Mouse (Mus musculus): ENCODE measurements around the gene Angptl4.
"Not testable (repeated sequence)": the region's sequence is repeated elsewhere in the genome, so short reads cannot be mapped to it uniquely, and the experiment has no call there.

The Angptl4 gene

GRCm38 (mm10) chr17:33781124-33781977, at the start of gene Angptl4:
TSS of gene Angptl4 (minus strand) at chr17:33781830.
- DNase-seq (ENCODE audit: low read depth, low spot score), result peak; percentile 59

- no peak for DNase-seq (ENCODE audit: low read depth, low spot score)
Observed at GRCm38 (mm10) chr17:33829561-33829960, 47.9 kb upstream of the Angptl4 start.

DNA sequence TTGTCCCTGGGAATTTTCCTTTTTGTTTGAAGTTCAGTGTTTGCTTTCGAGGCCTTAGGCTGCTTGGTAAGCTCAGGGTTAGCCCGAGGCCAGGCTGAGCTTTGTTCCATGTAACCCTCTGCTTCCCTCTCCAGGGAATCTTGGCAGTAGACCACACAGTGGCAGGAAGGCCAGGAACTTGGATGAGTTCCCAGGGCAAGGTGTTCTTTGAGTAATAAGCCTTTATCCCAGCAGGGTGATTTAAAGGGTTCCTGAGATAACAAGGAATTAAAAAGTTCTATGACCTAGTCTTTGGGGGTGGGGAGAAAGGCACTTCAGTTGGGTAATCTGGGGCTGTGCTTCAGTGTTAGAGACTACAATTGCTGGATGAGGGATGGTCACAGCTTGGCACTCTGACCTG, 47.3 kb upstream of the Angptl4 start:
- DNase-seq (ENCODE audit: low read depth, low spot score), result no peak

DNA sequence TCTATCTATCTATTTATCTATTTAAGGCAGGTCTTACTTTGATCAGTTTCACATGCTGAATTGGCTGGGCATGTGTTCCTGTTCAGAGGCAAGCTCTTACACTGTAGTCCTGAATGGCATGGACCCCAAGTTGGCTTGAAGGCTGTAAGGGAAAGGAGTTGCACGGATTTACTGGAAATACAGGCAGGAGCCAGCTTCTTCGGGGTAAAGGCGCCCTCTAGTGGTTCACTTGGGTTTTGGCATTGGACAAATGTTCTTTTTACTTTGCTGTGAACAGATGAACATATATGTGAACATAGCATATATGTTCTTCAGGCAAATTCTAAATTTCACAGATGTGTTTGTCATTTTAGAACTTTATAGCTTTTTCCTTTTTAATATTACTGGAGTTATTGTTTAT, 45.2 kb upstream of the Angptl4 start:
- DNase-seq (ENCODE audit: low read depth, low spot score), result peak; percentile 83

DNA sequence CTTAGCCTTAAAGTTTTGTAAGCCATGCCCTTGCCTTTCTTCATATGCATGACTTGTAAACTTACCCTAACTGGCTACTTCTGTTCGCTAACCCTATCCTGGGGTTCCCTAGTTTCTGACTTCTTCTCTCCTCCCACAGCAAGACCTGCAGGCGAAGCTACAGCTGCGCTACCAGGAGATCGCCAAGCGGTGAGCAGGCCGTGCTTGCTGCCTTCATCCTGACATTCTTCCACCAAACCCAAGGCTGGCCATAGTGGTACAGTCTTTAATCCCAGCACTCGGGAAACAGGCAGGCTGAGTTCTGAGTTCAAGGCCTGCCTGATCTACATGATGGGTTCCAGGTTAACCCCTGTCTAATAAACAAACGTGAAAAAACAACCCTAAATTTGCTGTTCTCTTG, 43.8 kb upstream of the Angptl4 start:
- no peak for DNase-seq (ENCODE audit: low read depth, low spot score)

DNA sequence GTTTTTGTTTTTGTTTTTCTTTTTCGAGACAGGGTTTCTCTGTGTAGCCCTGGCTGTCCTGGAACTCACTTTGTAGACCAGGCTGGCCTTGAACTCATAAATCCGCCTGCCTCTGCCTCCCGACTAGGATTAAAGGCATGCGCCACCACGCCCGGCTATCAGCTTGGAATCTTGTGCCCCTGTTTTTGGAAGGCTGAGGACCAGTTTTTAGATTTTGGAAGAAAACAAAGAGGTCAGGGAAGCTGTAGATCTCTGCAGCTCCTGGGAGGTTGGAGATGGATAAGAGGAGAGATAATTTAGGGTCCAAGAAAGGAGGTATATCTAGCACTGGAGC, 43.3 kb upstream of the Angptl4 start:
- not testable (repeated sequence) for DNase-seq (ENCODE audit: low read depth, low spot score)

DNA sequence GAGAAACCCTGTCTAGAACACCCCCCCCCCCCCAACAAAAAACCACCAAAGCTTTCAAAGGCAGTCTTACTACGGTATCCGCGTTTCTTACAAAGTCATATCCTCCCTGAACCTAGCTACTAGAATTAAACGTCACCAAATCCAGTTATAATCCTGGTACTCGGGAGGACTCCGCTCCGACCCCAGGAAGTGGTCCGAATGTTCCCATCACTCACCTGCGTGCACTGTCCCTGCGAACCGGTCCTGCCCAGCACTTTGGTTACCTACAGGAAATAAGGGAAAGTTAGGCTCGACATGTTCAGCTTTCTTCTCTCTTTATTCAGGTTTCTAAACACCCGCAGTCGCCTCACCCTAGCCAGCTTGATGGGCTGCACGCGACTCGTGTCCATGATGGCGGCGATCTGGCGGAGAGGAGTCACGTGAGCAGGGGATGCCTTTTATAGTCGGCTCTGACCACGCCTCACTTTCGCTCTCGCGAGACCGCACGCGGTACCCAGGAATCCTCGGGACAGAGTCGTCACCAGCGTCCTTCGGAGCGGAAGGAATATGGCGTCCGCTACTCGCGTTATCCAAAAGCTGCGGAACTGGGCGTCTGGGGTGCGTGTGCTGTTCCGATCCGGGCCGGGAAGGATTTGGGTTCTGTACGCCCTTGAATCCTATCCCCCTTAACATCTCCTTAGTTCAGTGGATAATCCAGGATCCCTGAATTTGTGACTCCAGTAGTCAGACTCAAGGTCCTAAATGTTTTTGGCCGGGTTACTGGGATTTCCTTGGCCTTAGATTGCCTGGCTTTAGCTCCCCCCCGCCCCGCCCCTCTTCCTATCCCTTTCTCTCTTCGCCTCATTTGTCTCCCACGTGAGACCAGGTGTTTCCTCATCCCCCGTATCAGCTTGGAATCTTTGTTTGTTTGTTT, 42.7 kb upstream of the Angptl4 start, which contains the start of the genes Rps28 and Ndufa7:
TSS of gene Rps28 (minus strand) at position 479 of the 913 bp plus-strand sequence.
TSS of gene Ndufa7 (plus strand) at position 489 of the 913 bp plus-strand sequence.
- DNase-seq (ENCODE audit: low read depth, low spot score), result peak; percentile 99

- DNase-seq (ENCODE audit: low read depth, low spot score), result not testable (repeated sequence)
Observed at GRCm38 (mm10) chr17:33823171-33823570, 41.5 kb upstream of the Angptl4 start.

DNA sequence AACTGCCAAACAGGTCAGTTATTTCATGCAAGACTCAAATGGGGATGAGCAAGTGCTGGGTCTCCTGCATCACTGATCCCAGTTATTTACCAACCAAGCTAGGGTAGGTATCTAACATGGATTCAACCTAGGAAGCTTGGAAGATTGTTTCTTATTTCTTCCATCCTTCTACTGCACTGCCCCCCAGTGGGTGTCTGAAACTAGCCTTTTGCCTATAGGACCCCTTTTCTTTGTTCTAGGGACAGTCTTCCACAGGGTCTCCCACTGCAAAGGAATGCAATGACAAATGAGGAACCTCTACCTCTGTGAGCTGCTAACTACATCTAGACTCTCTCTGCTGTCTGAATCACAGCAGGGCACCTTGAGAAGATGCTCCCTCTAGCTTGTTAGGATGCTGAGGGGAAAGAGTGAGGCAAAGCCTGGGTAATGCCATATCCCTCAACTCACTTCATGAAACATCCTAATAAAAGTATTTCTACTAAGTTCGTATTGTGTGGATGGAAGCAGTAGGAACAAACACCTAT, 40.9 kb upstream of the Angptl4 start:
- DNase-seq (ENCODE audit: low read depth, low spot score), result no peak

GRCm38 (mm10) chr17:33817969-33818643, 36.5 kb upstream of the Angptl4 start:
- DNase-seq (ENCODE audit: low read depth, low spot score), result no peak

DNA sequence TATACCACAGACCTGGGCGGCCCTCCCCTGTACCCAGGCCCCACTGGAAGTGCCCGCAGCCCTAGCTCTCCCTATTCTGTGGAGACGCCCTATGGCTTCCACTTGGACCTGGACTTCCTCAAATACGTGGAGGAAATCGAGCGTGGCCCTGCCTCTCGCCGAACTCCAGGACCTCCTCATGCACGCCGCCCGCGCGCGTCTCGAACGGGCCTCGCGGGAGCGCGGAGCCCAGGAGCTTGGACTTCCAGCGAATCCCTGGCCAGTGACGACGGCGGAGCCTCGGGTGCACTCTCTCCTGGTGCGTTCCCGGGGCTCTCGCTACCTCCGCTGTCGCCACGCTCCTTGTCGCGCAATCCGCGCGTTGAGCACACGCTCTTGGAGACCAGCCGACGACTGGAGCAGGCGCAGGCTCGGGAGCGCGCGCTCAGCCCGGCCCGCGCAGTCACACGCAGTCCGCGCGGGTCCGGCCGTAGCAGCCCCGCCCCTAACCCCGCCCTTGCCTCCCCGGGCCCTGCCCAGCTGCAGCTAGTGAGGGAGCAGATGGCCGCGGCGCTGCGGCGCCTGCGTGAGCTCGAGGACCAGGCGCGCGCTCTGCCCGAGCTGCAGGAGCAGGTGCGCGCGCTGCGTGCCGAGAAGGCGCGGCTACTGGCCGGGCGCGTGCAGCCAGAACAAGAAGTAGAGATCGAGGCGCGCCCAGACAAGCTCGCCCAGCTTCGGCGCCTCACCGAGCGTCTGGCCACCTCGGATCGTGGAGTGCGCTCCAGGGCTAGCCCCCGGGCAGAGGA, 35.7 kb upstream of the Angptl4 start:
- peak; percentile 97 for DNase-seq (ENCODE audit: low read depth, low spot score)

- DNase-seq (ENCODE audit: low read depth, low spot score), result no peak
Observed at GRCm38 (mm10) chr17:33816612-33817011, 35.0 kb upstream of the Angptl4 start.

GRCm38 (mm10) chr17:33815399-33815798, 33.8 kb upstream of the Angptl4 start:
- no peak for DNase-seq (ENCODE audit: low read depth, low spot score)

DNA sequence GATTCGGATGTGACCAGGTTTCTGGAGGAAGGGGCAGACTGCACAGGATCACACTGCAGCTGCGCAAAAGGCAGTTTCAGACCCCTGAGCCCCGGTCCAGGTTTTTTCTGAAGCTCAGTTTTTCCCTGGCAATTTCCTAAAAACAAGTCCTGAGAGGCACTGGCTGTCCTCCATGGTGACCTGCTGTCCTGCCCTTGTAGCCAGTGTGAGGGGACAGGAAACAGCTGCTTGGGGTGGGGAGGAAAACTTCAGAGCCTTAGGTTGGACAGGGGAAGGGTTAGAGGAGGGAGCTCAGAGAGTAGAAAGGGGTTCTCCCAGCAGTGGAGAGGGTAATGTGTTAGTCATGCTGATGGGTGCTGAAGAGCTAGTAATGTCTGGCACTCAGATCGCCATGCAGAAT, 31.4 kb upstream of the Angptl4 start:
- no peak for DNase-seq (ENCODE audit: low read depth, low spot score)

GRCm38 (mm10) chr17:33812475-33812874, 30.8 kb upstream of the Angptl4 start:
- no peak for DNase-seq (ENCODE audit: low read depth, low spot score)

- no peak for DNase-seq (ENCODE audit: low read depth, low spot score)
Observed at GRCm38 (mm10) chr17:33811142-33811516, 29.5 kb upstream of the Angptl4 start.

- peak; percentile 95 for DNase-seq (ENCODE audit: low read depth, low spot score)
Observed at GRCm38 (mm10) chr17:33810334-33811141, 28.9 kb upstream of the Angptl4 start, which contains the start of gene Kank3. TSS of gene Kank3 (plus strand) at chr17:33810519.

DNA sequence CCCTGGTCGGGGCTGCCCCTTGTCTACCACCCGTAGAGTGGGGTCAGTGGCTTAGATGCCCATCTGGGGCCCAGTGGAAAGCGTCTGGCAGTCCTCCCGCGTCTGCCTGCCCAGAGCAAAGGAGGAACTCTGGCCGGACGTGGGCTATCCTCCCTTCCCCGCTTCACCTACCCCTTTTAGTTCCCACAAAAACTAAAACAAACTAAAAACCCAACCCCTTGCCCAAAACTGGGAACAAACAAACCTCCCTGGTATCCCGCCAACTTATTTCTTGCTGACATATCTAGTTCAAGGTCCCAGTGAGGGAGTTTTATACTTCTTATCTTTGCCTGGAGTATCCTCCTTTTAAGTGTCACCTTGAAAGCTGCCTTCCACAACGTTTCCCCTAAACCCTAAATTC, 26.6 kb upstream of the Angptl4 start:
- no peak for DNase-seq (ENCODE audit: low read depth, low spot score)

GRCm38 (mm10) chr17:33807181-33807888, 25.7 kb upstream of the Angptl4 start:
- no peak for DNase-seq (ENCODE audit: low read depth, low spot score)
